In genomic region chr8:11457278-11457677, GRCm38 (mm10) we compare ENCODE assay signal across 17 mouse cellular contexts. TPM values are rescaled to one million over a fixed set of nuclear protein-coding genes. Genes with fewer than 3 reads are reported as not detected.
DNase-seq lines count a peak whose midpoint lies in the region; ATAC-seq and TF ChIP-seq lines count a peak whose summit lies in the region.
"Had no signal": no experiment of that assay in that cellular context is flagged by ENCODE, and none has a peak within 500 bp of the region (broad histone marks: within the 10 kb centered on the region; RNA-seq: fewer than 3 reads in every experiment).

No protein-coding gene starts in this region.

- peak overlapping the region; percentile 46; the same call in 1 of the 2 replicates for H3K9ac ChIP-seq in heart, postnatal 0 days (replicated peaks; ENCODE audit: low read depth, low read length)
- H3K9ac ChIP-seq in heart, embryonic 11.5 days (ENCODE audit: low read depth, low read length) = no peak overlapping the region
- no peak overlapping the region for H3K9ac ChIP-seq in liver, adult 2 months (ENCODE audit: low read depth, low read length)
- H3K9ac ChIP-seq in liver, embryonic 11.5 days (ENCODE audit: low read depth, low read length) = no peak overlapping the region
- H3K9ac ChIP-seq: forebrain, embryonic 13.5 days; liver, embryonic 13.5 days had no signal

- no peak for TF ChIP-seq POLR2A in liver, adult 2 months (IDR thresholded peaks at IDR 0.05; ENCODE audit: extremely low read depth, insufficient read depth, low read length)
- no peak for TF ChIP-seq POLR2A in testis, adult 2 months (IDR thresholded peaks at IDR 0.05; ENCODE audit: control insufficient read depth, low read depth, low read length)
- no peak for TF ChIP-seq POLR2A in olfactory bulb, adult 2 months (IDR thresholded peaks at IDR 0.05; ENCODE audit: insufficient read depth, low read depth, low read length)

- no peak overlapping the region for H3K4me3 ChIP-seq in heart, postnatal 0 days (ENCODE audit: low read depth, low read length)
- no peak overlapping the region for H3K4me3 ChIP-seq in heart, embryonic 11.5 days (ENCODE audit: low read depth, low read length)
- H3K4me3 ChIP-seq in liver, adult 2 months (ENCODE audit: insufficient read depth, low read depth, low read length) = no peak overlapping the region
- H3K4me3 ChIP-seq in liver, embryonic 11.5 days (ENCODE audit: low read depth, low read length) = no peak overlapping the region
- H3K4me3 ChIP-seq in testis, adult 2 months (ENCODE audit: control insufficient read depth, low read depth, low read length) = no peak overlapping the region
- no peak overlapping the region for H3K4me3 ChIP-seq in olfactory bulb, adult 2 months (ENCODE audit: insufficient read depth, low read depth, low read length)
- H3K4me3 ChIP-seq: forebrain, embryonic 13.5 days; hindbrain, embryonic 10.5 days; liver, embryonic 13.5 days had no signal

- TF ChIP-seq CTCF in heart, postnatal 0 days (IDR thresholded peaks at IDR 0.05; ENCODE audit: low read depth) = no peak
- TF ChIP-seq CTCF in liver, adult 2 months (IDR thresholded peaks at IDR 0.05; ENCODE audit: low read depth, low read length) = no peak
- no peak for TF ChIP-seq CTCF in testis, adult 2 months (IDR thresholded peaks at IDR 0.05; ENCODE audit: control insufficient read depth, insufficient read depth, insufficient replicate concordance, low read depth, low read length)
- TF ChIP-seq CTCF in olfactory bulb, adult 2 months (IDR thresholded peaks at IDR 0.05; ENCODE audit: insufficient read depth, low read depth, low read length) = no peak

- TF ChIP-seq EP300 in heart, postnatal 0 days (IDR thresholded peaks at IDR 0.05; ENCODE audit: low read depth) = no peak

- WGBS in heart, postnatal 0 days = 48% methylated on average over 3 of the region's 3 CpGs
- WGBS in heart, embryonic 11.5 days (ENCODE audit: insufficient replicate concordance) = 61% methylated on average over 3 of the region's 3 CpGs
- WGBS in liver, adult 2 months = 50% methylated on average over 3 of the region's 3 CpGs
- 81% methylated on average over 3 of the region's 3 CpGs for WGBS in liver, embryonic 11.5 days
- 76% methylated on average over 3 of the region's 3 CpGs for WGBS in olfactory bulb, adult 2 months

- H3K4me1 ChIP-seq in heart, postnatal 0 days (ENCODE audit: control insufficient read depth, insufficient read depth) = peaks cover 32% of the 10 kb centered on the region
- peaks cover 36% of the 10 kb centered on the region for H3K4me1 ChIP-seq in heart, embryonic 11.5 days (ENCODE audit: control insufficient read depth, insufficient read depth, low read length)
- H3K4me1 ChIP-seq in liver, adult 2 months (ENCODE audit: control insufficient read depth, insufficient read depth, low read length) = peaks cover 22% of the 10 kb centered on the region
- peaks cover 8% of the 10 kb centered on the region for H3K4me1 ChIP-seq in liver, embryonic 11.5 days (replicated peaks; ENCODE audit: control insufficient read depth, insufficient read depth, low read length)
- peaks cover 5% of the 10 kb centered on the region; the same call in 1 of the 2 replicates for H3K4me1 ChIP-seq in testis, adult 2 months (ENCODE audit: control insufficient read depth, insufficient read depth, low read length)
- H3K4me1 ChIP-seq in olfactory bulb, adult 2 months (ENCODE audit: control insufficient read depth, insufficient read depth, low read length) = peaks cover 16% of the 10 kb centered on the region

- peaks cover 28% of the 10 kb centered on the region for H3K79me2 ChIP-seq in liver, adult 2 months (ENCODE audit: control insufficient read depth, insufficient read depth, low read length)

- H3K27ac ChIP-seq in heart, postnatal 0 days (ENCODE audit: low read depth) = peak overlapping the region; percentile 92
- no peak overlapping the region; the same call in 1 of the 2 replicates for H3K27ac ChIP-seq in heart, embryonic 11.5 days (ENCODE audit: low read depth, low read length)
- peak overlapping the region; percentile 95 for H3K27ac ChIP-seq in liver, adult 2 months (replicated peaks; ENCODE audit: insufficient read depth, low read depth, low read length)
- H3K27ac ChIP-seq in liver, embryonic 11.5 days (ENCODE audit: low read depth, low read length) = no peak overlapping the region
- H3K27ac ChIP-seq in testis, adult 2 months (ENCODE audit: control insufficient read depth, insufficient read depth, low read depth, low read length) = peak overlapping the region; percentile 66; the same call in 1 of the 2 replicates
- H3K27ac ChIP-seq in olfactory bulb, adult 2 months (ENCODE audit: insufficient read depth, low read depth, low read length) = peak overlapping the region; percentile 18; the same call in 1 of the 2 replicates
- H3K27ac ChIP-seq: forebrain, embryonic 13.5 days; hindbrain, embryonic 10.5 days had no signal

- DNase-seq in heart, postnatal 0 days (ENCODE audit: low spot score) = peak; percentile 73
- no peak for DNase-seq in liver, adult 2 months (ENCODE audit: extremely low read depth, low read depth, low spot score)
- DNase-seq in liver, embryonic 11.5 days (ENCODE audit: low spot score) = no peak
- no peak for DNase-seq in testis, postnatal 14 days (ENCODE audit: low spot score)
- no peak for DNase-seq in layer of hippocampus, postnatal 10 days (ENCODE audit: low spot score in 2 of 2)
- DNase-seq: adrenal gland, adult 8-10 months; cerebellum, adult 11-12 months; cerebellum, postnatal 36 days; liver, embryonic 13.5 days; right cerebral cortex, adult 18-20 months; thymus, adult 18-20 months had no signal

- H3K9me3 ChIP-seq in heart, postnatal 0 days (replicated peaks; ENCODE audit: control insufficient read depth, low read length) = no peaks in the 10 kb centered on the region
- H3K9me3 ChIP-seq in heart, embryonic 11.5 days (replicated peaks; ENCODE audit: control insufficient read depth, low read length) = no peaks in the 10 kb centered on the region
- no peaks in the 10 kb centered on the region for H3K9me3 ChIP-seq in liver, embryonic 11.5 days (ENCODE audit: control insufficient read depth, low read length)
- H3K9me3 ChIP-seq: forebrain, embryonic 13.5 days; hindbrain, embryonic 10.5 days; liver, embryonic 13.5 days had no signal

- no peaks in the 10 kb centered on the region for H3K27me3 ChIP-seq in heart, postnatal 0 days (ENCODE audit: control insufficient read depth, insufficient read depth, low read length)
- H3K27me3 ChIP-seq in heart, embryonic 11.5 days (ENCODE audit: control insufficient read depth, insufficient read depth, low read length) = no peaks in the 10 kb centered on the region
- H3K27me3 ChIP-seq in liver, adult 2 months (ENCODE audit: control insufficient read depth, insufficient read depth, low read length) = no peaks in the 10 kb centered on the region
- H3K27me3 ChIP-seq in liver, embryonic 11.5 days (replicated peaks; ENCODE audit: control insufficient read depth, insufficient read depth, low read length) = no peaks in the 10 kb centered on the region
- H3K27me3 ChIP-seq in testis, adult 2 months (ENCODE audit: control insufficient read depth, insufficient read depth, low read length) = no peaks in the 10 kb centered on the region
- H3K27me3 ChIP-seq: forebrain, embryonic 13.5 days had no signal

- H3K4me2 ChIP-seq in heart, postnatal 0 days (ENCODE audit: low read depth, low read length) = no peak overlapping the region
- H3K4me2 ChIP-seq in heart, embryonic 11.5 days = no peak overlapping the region
- H3K4me2 ChIP-seq in liver, embryonic 11.5 days = no peak overlapping the region
- H3K4me2 ChIP-seq: forebrain, embryonic 13.5 days had no signal

- peaks cover 7% of the 10 kb centered on the region; the same call in 1 of the 2 replicates for H3K36me3 ChIP-seq in heart, postnatal 0 days (replicated peaks; ENCODE audit: control insufficient read depth, insufficient read depth, low read length)
- no peaks in the 10 kb centered on the region for H3K36me3 ChIP-seq in heart, embryonic 11.5 days (ENCODE audit: control insufficient read depth, insufficient read depth, low read length)
- peaks cover 6% of the 10 kb centered on the region; the same call in 1 of the 2 replicates for H3K36me3 ChIP-seq in liver, adult 2 months (ENCODE audit: control insufficient read depth, insufficient read depth, low read length)
- H3K36me3 ChIP-seq in liver, embryonic 11.5 days (ENCODE audit: control insufficient read depth, insufficient read depth, low read length) = no peaks in the 10 kb centered on the region
- no peaks in the 10 kb centered on the region for H3K36me3 ChIP-seq in testis, adult 2 months (ENCODE audit: control insufficient read depth, insufficient read depth, low read length)
- H3K36me3 ChIP-seq: hindbrain, embryonic 10.5 days; liver, embryonic 13.5 days had no signal

- ATAC-seq in heart, postnatal 0 days (ENCODE audit: insufficient read depth, low read depth) = peak; percentile 72
- ATAC-seq in heart, embryonic 11.5 days (replicated peaks; ENCODE audit: insufficient number of reproducible peaks, low FRiP score, low TSS enrichment) = no peak
- ATAC-seq in liver, embryonic 11.5 days (replicated peaks; ENCODE audit: low FRiP score) = no peak
- ATAC-seq: forebrain, embryonic 13.5 days; midbrain, embryonic 16.5 days had no signal

RNA-seq across cellular contexts. Expression of gene Rab20, which starts 21.2 kb away (rescaled TPM):
- total RNA-seq in heart, postnatal 0 days (2014; rRNA removed; ENCODE audit: low replicate concordance) = 84.5 and 121 TPM in 2 replicates
- polyA plus RNA-seq in heart, postnatal 0 days (2015; fragmentation: Nextera tagmentation; extraction: Ambion mirVana) = 52.0 and 56.1 TPM in 2 replicates
- polyA plus RNA-seq in heart, embryonic 11.5 days (2014; fragmentation: Nextera tagmentation; extraction: Ambion mirVana) = 20.9 and 25.4 TPM in 2 replicates
- total RNA-seq in liver, adult 2 months (2014; rRNA removed) = 15.9 and 19.7 TPM in 2 replicates
- polyA plus RNA-seq in liver, adult 2 months (2012; rRNA removed) = 21.2 and 23.0 TPM in 2 replicates
- polyA plus RNA-seq in liver, embryonic 11.5 days (2014; fragmentation: Nextera tagmentation; extraction: Ambion mirVana) = 3.2 and 4.5 TPM in 2 replicates
- 16.1 and 22.8 TPM in 2 replicates for polyA plus RNA-seq in testis, adult 2 months (2012; rRNA removed)
- not detected in 2 replicates for polyA plus RNA-seq in olfactory bulb, adult 2 months (2012; ENCODE audit: insufficient read depth, insufficient read length, low replicate concordance, missing spikeins)
- total RNA-seq in layer of hippocampus, postnatal 10 days (2021) = under 1 TPM; 0.71 to 0.94 TPM

RNA-seq across cellular contexts. Expression of gene Naxd, which starts 40.0 kb away (rescaled TPM):
- 71.3 and 71.6 TPM in 2 replicates for total RNA-seq in heart, postnatal 0 days (2014; rRNA removed; ENCODE audit: low replicate concordance)
- 62.7 and 66.3 TPM in 2 replicates for polyA plus RNA-seq in heart, postnatal 0 days (2015; fragmentation: Nextera tagmentation; extraction: Ambion mirVana)
- polyA plus RNA-seq in heart, embryonic 11.5 days (2014; fragmentation: Nextera tagmentation; extraction: Ambion mirVana) = 72.0 and 75.8 TPM in 2 replicates
- 84.7 and 94.8 TPM in 2 replicates for total RNA-seq in liver, adult 2 months (2014; rRNA removed)
- polyA plus RNA-seq in liver, adult 2 months (2012; rRNA removed) = 110 and 112 TPM in 2 replicates
- 68.7 and 73.8 TPM in 2 replicates for polyA plus RNA-seq in liver, embryonic 11.5 days (2014; fragmentation: Nextera tagmentation; extraction: Ambion mirVana)
- 62.2 and 65.5 TPM in 2 replicates for polyA plus RNA-seq in testis, adult 2 months (2012; rRNA removed)
- not detected in 2 replicates for polyA plus RNA-seq in olfactory bulb, adult 2 months (2012; ENCODE audit: insufficient read depth, insufficient read length, low replicate concordance, missing spikeins)
- total RNA-seq in layer of hippocampus, postnatal 10 days (2021) = 10 to 100 TPM; 52.7 to 67.3 TPM

Comparison
In these comparisons a context has a peak if more than half of its experiments do, and no peak if none do; other contexts are left out.
1. H3K27ac ChIP-seq: peak in heart, postnatal 0 days (single experiment), liver, adult 2 months (single experiment), testis, adult 2 months (single experiment) and olfactory bulb, adult 2 months (single experiment); none in heart, embryonic 11.5 days (single experiment) and liver, embryonic 11.5 days (single experiment).